Mouse (Mus musculus) adipose tissue, adult 10 weeks (tissue): ENCODE measurements around the gene Sorbs2. TPM values are rescaled to one million over a fixed set of nuclear protein-coding genes. Genes with fewer than 3 reads are reported as not detected.

ENCODE experiments used
- polyA plus RNA-seq: library from polyadenylated mRNA; stranded (reverse); fragments of 350-450 nt; fragmentation: Illumina TruSeq; extraction: RNeasy Lipid Tissue Mini Kit (QIAGEN cat#74804); gene quantifications from one replicate; pipeline ENCODE4 v1.2.3, GENCODE M21; 2014; ENCODE audit warnings: low read depth, low replicate concordance

Gene Sorbs2
- 46.3 TPM for polyA plus RNA-seq

DNA sequence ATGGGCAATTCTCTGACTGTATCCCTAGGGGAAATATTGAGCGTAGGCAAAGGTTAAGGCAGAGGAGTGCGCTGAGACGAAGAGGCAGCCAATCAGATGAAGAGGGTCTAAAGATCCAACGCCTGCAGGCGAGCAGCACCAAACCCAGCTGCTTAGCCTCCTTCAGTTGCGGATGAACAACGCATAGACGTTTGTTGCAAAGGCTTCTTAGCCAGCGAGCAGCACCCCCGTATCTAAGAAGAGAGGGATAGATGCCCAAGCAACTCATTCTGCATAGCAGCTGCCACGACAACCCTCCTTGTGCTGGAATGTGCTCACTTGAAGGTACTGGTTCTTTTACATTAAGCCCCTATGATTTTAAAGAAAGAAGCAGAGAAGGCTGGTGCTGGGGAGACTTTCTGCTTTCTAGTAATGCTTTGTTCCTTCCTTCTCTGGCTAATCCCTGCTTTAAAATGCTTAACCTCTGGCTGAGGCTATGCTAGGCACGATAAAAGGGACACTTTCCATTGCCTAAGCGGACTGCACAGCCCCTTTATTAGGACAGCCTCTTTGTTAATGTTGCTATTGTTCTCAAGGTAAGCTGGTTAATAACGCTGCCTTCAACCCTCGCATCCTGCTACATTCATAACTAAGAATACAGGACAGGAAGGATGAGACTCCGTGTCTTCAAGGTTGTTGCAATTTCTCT, at the start of gene Sorbs2:
TSS of gene Sorbs2 (plus strand) at position 155 of the 688 bp plus-strand sequence.

Other genes starting within 250 kb of the Sorbs2 start
- 0.20 TPM for gene F11, start 245.8 kb upstream of the Sorbs2 start, polyA plus RNA-seq
- 1.1 TPM for gene Klkb1, start 212.9 kb upstream of the Sorbs2 start, polyA plus RNA-seq
- gene Gm45753, start 199.3 kb upstream of the Sorbs2 start, polyA plus RNA-seq = 0.20 TPM
- gene Cyp4v3, start 174.6 kb upstream of the Sorbs2 start, polyA plus RNA-seq = 15.4 TPM
- gene Fam149a, start 125.5 kb upstream of the Sorbs2 start, polyA plus RNA-seq = 10.1 TPM
- gene Tlr3, start 96.7 kb upstream of the Sorbs2 start, polyA plus RNA-seq = 10.7 TPM